Mouse (Mus musculus): Measurements from ENCODE around the gene Clec16a. TPM values are rescaled to one million over a fixed set of nuclear protein-coding genes. Genes with fewer than 3 reads are reported as not detected.

Gene Clec16a
- polyA plus RNA-seq, 1 experiment from 2014 or later, result 70.0 TPM

- H3K4me2 ChIP-seq (ENCODE audit: low read length), result no peak overlapping the region
- H3K4me1 ChIP-seq (ENCODE audit: control insufficient read depth, insufficient read depth, low read length), result no peaks in the 10 kb centered on the region
- H3K27me3 ChIP-seq (ENCODE audit: control insufficient read depth, insufficient read depth, low read depth, low read length), result no peaks in the 10 kb centered on the region
- WGBS, result 81% methylated on average over 3 of the region's 3 CpGs
- peaks cover 5% of the 10 kb centered on the region for H3K36me3 ChIP-seq (ENCODE audit: control insufficient read depth, insufficient read depth, low read length)
- no peak overlapping the region for H3K9ac ChIP-seq (ENCODE audit: low read depth, low read length)
- H3K4me3 ChIP-seq (ENCODE audit: low read depth, low read length), result no peak overlapping the region
- no peak for ATAC-seq
- no peak overlapping the region for H3K27ac ChIP-seq (ENCODE audit: low read length)
- H3K9me3 ChIP-seq (replicated peaks; ENCODE audit: control insufficient read depth, low read length, poor library complexity, severe bottlenecking), result no peaks in the 10 kb centered on the region
Observed at GRCm38 (mm10) chr16:10528382-10528781, 16.8 kb upstream of the Clec16a start.

GRCm38 (mm10) chr16:10530179-10530578 lies 15.0 kb upstream of the Clec16a start:
- 95% methylated on average over 4 of the region's 4 CpGs for WGBS
- Histone ChIP-seq H3K27me3 (ENCODE audit: control insufficient read depth, insufficient read depth, low read depth, low read length) (no peaks in the 10 kb centered on the region), H3K4me3 (ENCODE audit: low read depth, low read length) (no peak overlapping the region), H3K9me3 (replicated peaks; ENCODE audit: control insufficient read depth, low read length, poor library complexity, severe bottlenecking) (no peaks in the 10 kb centered on the region), H3K4me1 (ENCODE audit: control insufficient read depth, insufficient read depth, low read length) (no peaks in the 10 kb centered on the region), H3K36me3 (ENCODE audit: control insufficient read depth, insufficient read depth, low read length) (peaks cover 5% of the 10 kb centered on the region), H3K4me2 (ENCODE audit: low read length) (no peak overlapping the region), H3K9ac (ENCODE audit: low read depth, low read length) (no peak overlapping the region), H3K27ac (ENCODE audit: low read length) (no peak overlapping the region)
- ATAC-seq, result no peak

GRCm38 (mm10) chr16:10533781-10534180 lies 11.4 kb upstream of the Clec16a start:
- ATAC-seq, result no peak

GRCm38 (mm10) chr16:10534567-10534966 lies 10.6 kb upstream of the Clec16a start:
- Histone ChIP-seq H3K27me3 (ENCODE audit: control insufficient read depth, insufficient read depth, low read depth, low read length) (no peaks in the 10 kb centered on the region), H3K36me3 (ENCODE audit: control insufficient read depth, insufficient read depth, low read length) (peaks cover 5% of the 10 kb centered on the region), H3K4me2 (ENCODE audit: low read length) (no peak overlapping the region), H3K27ac (ENCODE audit: low read length) (no peak overlapping the region), H3K9me3 (replicated peaks; ENCODE audit: control insufficient read depth, low read length, poor library complexity, severe bottlenecking) (no peaks in the 10 kb centered on the region), H3K4me3 (ENCODE audit: low read depth, low read length) (no peak overlapping the region), H3K4me1 (ENCODE audit: control insufficient read depth, insufficient read depth, low read length) (peaks cover 12% of the 10 kb centered on the region), H3K9ac (ENCODE audit: low read depth, low read length) (no peak overlapping the region)
- no peak for ATAC-seq
- WGBS, result 74% methylated on average over 7 of the region's 7 CpGs

More at GRCm38 (mm10) chr16:10533781-10534180, 11.4 kb upstream of the Clec16a start:
- Histone ChIP-seq H3K4me1 (ENCODE audit: control insufficient read depth, insufficient read depth, low read length) (peaks cover 4% of the 10 kb centered on the region), H3K27ac (ENCODE audit: low read length) (no peak overlapping the region), H3K27me3 (ENCODE audit: control insufficient read depth, insufficient read depth, low read depth, low read length) (no peaks in the 10 kb centered on the region), H3K9me3 (replicated peaks; ENCODE audit: control insufficient read depth, low read length, poor library complexity, severe bottlenecking) (no peaks in the 10 kb centered on the region), H3K4me3 (ENCODE audit: low read depth, low read length) (no peak overlapping the region), H3K36me3 (ENCODE audit: control insufficient read depth, insufficient read depth, low read length) (peaks cover 5% of the 10 kb centered on the region), H3K9ac (ENCODE audit: low read depth, low read length) (no peak overlapping the region), H3K4me2 (ENCODE audit: low read length) (no peak overlapping the region)
- 97% methylated on average over 4 of the region's 4 CpGs for WGBS

- H3K27ac ChIP-seq (ENCODE audit: low read length), result no peak overlapping the region
- H3K4me3 ChIP-seq (ENCODE audit: low read depth, low read length), result no peak overlapping the region
- H3K4me2 ChIP-seq (ENCODE audit: low read length), result no peak overlapping the region
- H3K9ac ChIP-seq (ENCODE audit: low read depth, low read length), result no peak overlapping the region
- H3K27me3 ChIP-seq (ENCODE audit: control insufficient read depth, insufficient read depth, low read depth, low read length), result no peaks in the 10 kb centered on the region
- H3K4me1 ChIP-seq (ENCODE audit: control insufficient read depth, insufficient read depth, low read length), result peaks cover 29% of the 10 kb centered on the region
- 93% methylated on average over 5 of the region's 5 CpGs for WGBS
- no peaks in the 10 kb centered on the region for H3K36me3 ChIP-seq (ENCODE audit: control insufficient read depth, insufficient read depth, low read length)
- no peaks in the 10 kb centered on the region for H3K9me3 ChIP-seq (replicated peaks; ENCODE audit: control insufficient read depth, low read length, poor library complexity, severe bottlenecking)
- ATAC-seq, result no peak
Observed at GRCm38 (mm10) chr16:10536323-10536722, 8.8 kb upstream of the Clec16a start.

GRCm38 (mm10) chr16:10536961-10537360 lies 8.2 kb upstream of the Clec16a start:
- H3K27me3 ChIP-seq (ENCODE audit: control insufficient read depth, insufficient read depth, low read depth, low read length), result no peaks in the 10 kb centered on the region
- H3K4me3 ChIP-seq (ENCODE audit: low read depth, low read length), result no peak overlapping the region
- peaks cover 34% of the 10 kb centered on the region for H3K4me1 ChIP-seq (ENCODE audit: control insufficient read depth, insufficient read depth, low read length)
- no peak overlapping the region for H3K9ac ChIP-seq (ENCODE audit: low read depth, low read length)
- WGBS, result 85% methylated on average over 3 of the region's 3 CpGs
- H3K27ac ChIP-seq (ENCODE audit: low read length), result no peak overlapping the region
- no peaks in the 10 kb centered on the region for H3K9me3 ChIP-seq (replicated peaks; ENCODE audit: control insufficient read depth, low read length, poor library complexity, severe bottlenecking)
- no peak overlapping the region for H3K4me2 ChIP-seq (ENCODE audit: low read length)
- H3K36me3 ChIP-seq (ENCODE audit: control insufficient read depth, insufficient read depth, low read length), result no peaks in the 10 kb centered on the region
- no peak for ATAC-seq

- Histone ChIP-seq H3K27ac (ENCODE audit: low read length) (no peak overlapping the region), H3K4me2 (ENCODE audit: low read length) (peak overlapping the region; percentile 91), H3K4me3 (ENCODE audit: low read depth, low read length) (peak overlapping the region; percentile 92), H3K9me3 (replicated peaks; ENCODE audit: control insufficient read depth, low read length, poor library complexity, severe bottlenecking) (no peaks in the 10 kb centered on the region), H3K9ac (ENCODE audit: low read depth, low read length) (peak overlapping the region; percentile 96), H3K36me3 (ENCODE audit: control insufficient read depth, insufficient read depth, low read length) (no peaks in the 10 kb centered on the region), H3K4me1 (ENCODE audit: control insufficient read depth, insufficient read depth, low read length) (peaks cover 42% of the 10 kb centered on the region), H3K27me3 (ENCODE audit: control insufficient read depth, insufficient read depth, low read depth, low read length) (no peaks in the 10 kb centered on the region)
- ATAC-seq, result no peak
- WGBS, result 80% methylated on average over 16 of the region's 16 CpGs
Observed at GRCm38 (mm10) chr16:10540763-10541597, 4.2 kb upstream of the Clec16a start.

GRCm38 (mm10) chr16:10541598-10541930 lies 3.6 kb upstream of the Clec16a start:
- WGBS, result 34% methylated on average over 7 of the region's 7 CpGs
- Histone ChIP-seq H3K9ac (ENCODE audit: low read depth, low read length) (peak overlapping the region; percentile 96), H3K4me2 (ENCODE audit: low read length) (peak overlapping the region; percentile 91), H3K4me3 (ENCODE audit: low read depth, low read length) (peak overlapping the region; percentile 92), H3K9me3 (replicated peaks; ENCODE audit: control insufficient read depth, low read length, poor library complexity, severe bottlenecking) (no peaks in the 10 kb centered on the region), H3K27ac (ENCODE audit: low read length) (no peak overlapping the region), H3K36me3 (ENCODE audit: control insufficient read depth, insufficient read depth, low read length) (no peaks in the 10 kb centered on the region), H3K27me3 (ENCODE audit: control insufficient read depth, insufficient read depth, low read depth, low read length) (no peaks in the 10 kb centered on the region), H3K4me1 (ENCODE audit: control insufficient read depth, insufficient read depth, low read length) (peaks cover 48% of the 10 kb centered on the region)
- no peak for ATAC-seq

GRCm38 (mm10) chr16:10542266-10542665 lies 2.9 kb upstream of the Clec16a start:
- peak overlapping the region; percentile 91 for H3K4me2 ChIP-seq (ENCODE audit: low read length)
- peaks cover 55% of the 10 kb centered on the region for H3K4me1 ChIP-seq (ENCODE audit: control insufficient read depth, insufficient read depth, low read length)
- no peaks in the 10 kb centered on the region for H3K9me3 ChIP-seq (replicated peaks; ENCODE audit: control insufficient read depth, low read length, poor library complexity, severe bottlenecking)
- ATAC-seq, result peak; percentile 21
- H3K4me3 ChIP-seq (ENCODE audit: low read depth, low read length), result peak overlapping the region; percentile 92
- no peaks in the 10 kb centered on the region for H3K36me3 ChIP-seq (ENCODE audit: control insufficient read depth, insufficient read depth, low read length)
- H3K27me3 ChIP-seq (ENCODE audit: control insufficient read depth, insufficient read depth, low read depth, low read length), result no peaks in the 10 kb centered on the region
- WGBS, result 4% methylated on average over 22 of the region's 22 CpGs
- H3K27ac ChIP-seq (ENCODE audit: low read length), result peak overlapping the region; percentile 84
- H3K9ac ChIP-seq (ENCODE audit: low read depth, low read length), result peak overlapping the region; percentile 96
